Mouse (Mus musculus): Measurements from ENCODE around the gene Pikfyve.

DNA sequence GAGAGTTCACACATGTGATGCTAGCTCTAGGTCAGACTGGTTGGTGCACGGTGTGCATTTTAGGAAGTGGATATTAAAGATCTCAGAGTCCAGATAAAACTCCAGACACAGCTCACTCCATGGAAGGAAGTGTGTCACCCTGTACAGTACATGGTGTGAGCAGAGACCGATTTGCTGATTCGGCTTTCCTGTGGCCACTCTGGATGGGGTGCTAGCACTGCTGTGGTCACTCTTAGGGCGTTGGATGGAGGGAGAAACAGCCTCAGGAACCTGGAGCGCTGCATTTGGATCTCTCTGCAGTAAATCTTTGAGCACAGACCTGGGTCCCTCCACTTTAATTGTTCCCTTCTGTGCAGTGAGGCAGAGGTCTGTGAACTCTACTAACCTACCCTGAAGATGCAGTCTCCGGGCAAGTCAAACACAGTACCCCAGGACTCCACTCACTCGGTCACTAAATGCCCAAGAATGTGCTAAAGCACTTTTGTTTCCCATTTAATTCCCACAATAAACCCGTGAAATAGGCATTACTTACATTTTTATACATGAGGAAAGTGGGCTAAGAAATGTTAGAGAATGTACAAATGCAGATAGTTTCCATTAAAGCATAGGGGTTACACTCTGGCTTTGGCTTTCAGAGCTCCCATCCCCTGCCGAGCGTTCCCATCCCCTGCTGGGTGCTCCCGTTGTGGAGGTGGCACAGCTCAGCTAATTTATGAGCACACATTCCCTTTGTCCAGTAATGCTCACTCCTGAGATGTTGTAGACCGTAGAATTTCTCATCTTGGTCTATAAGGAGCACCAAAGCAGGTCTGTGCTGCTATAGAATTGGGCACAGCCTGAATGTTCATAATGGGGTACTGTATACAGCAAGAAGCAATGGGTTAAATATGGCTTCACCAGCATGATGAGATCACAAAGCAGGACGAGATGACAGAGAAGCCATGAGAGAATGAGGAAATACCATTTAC, 127.9 kb downstream of the Pikfyve start:
- TF ChIP-seq CTCF (IDR thresholded peaks at IDR 0.05; ENCODE audit: extremely low read depth, insufficient read length, insufficient replicate concordance, low read depth, low read length) (no peak), POLR2A (IDR thresholded peaks at IDR 0.05; ENCODE audit: low read depth, low read length) (no peak)
